ENCODE assay signal across 31 mouse cellular contexts in the genomic region with DNA sequence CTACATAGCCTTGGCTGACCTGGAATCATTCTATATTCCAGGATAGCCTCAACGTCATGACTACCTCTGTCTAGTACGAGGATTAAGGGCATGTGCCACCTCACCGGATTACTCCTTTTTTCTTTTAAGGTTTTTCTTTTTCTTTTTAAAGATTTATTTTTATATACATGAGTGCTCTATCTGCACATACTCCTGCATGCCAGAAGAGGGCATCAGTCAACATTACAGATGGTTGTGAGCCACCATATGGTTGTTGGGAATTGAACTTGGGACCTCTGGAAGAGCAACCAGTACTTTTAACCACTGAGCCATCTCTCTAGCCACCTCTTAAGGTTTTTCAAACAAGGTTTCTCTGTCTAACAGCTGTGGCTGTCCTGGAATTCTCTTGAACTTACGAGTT. TPM values are rescaled to one million over a fixed set of nuclear protein-coding genes. Genes with fewer than 3 reads are reported as not detected.
DNase-seq lines count a peak whose midpoint lies in the region; ATAC-seq and TF ChIP-seq lines count a peak whose summit lies in the region.
"Had no signal": no experiment of that assay in that cellular context is flagged by ENCODE, and none has a peak within 500 bp of the region (broad histone marks: within the 10 kb centered on the region; RNA-seq: fewer than 3 reads in every experiment).

No protein-coding gene starts in this region.

- in situ Hi-C loops in CH12.LX (cut with MboI; ENCODE audit: low pct_ligation_motif_present, low pct_unique_long_range_greater_than_20kb, low sequenced_read_pairs), result no loop called here

- H3K36me3 ChIP-seq in heart, adult 2 months (ENCODE audit: control insufficient read depth, insufficient read depth, low read length), result no peaks in the 10 kb centered on the region
- H3K36me3 ChIP-seq in heart, embryonic 12.5 days, result no peaks in the 10 kb centered on the region
- no peaks in the 10 kb centered on the region for H3K36me3 ChIP-seq in liver, embryonic 11.5 days (ENCODE audit: control insufficient read depth, insufficient read depth, low read length)
- H3K36me3 ChIP-seq in liver, embryonic 12.5 days, result no peaks in the 10 kb centered on the region
- no peaks in the 10 kb centered on the region for H3K36me3 ChIP-seq in CH12.LX (replicated peaks in 1 of 2; ENCODE audit: control insufficient read depth in 1 of 2, insufficient read depth in 1 of 2, low read length in 1 of 2)
- H3K36me3 ChIP-seq: embryonic facial prominence, embryonic 13.5 days; forebrain, embryonic 10.5 days; G1E; heart, embryonic 10.5 days; hindbrain, embryonic 12.5 days; limb, embryonic 10.5 days; limb, embryonic 15.5 days; stomach, embryonic 15.5 days had no signal

- no peak overlapping the region for H3K4me3 ChIP-seq in heart, adult 2 months
- H3K4me3 ChIP-seq in heart, embryonic 12.5 days, result no peak overlapping the region
- no peak overlapping the region for H3K4me3 ChIP-seq in liver, embryonic 11.5 days (ENCODE audit: low read depth, low read length)
- H3K4me3 ChIP-seq in liver, embryonic 12.5 days, result no peak overlapping the region
- no peak overlapping the region for H3K4me3 ChIP-seq in CH12.LX (replicated peaks in 1 of 3; ENCODE audit: low read depth in 2 of 3, low read length in 2 of 3, poor library complexity in 1 of 3)
- H3K4me3 ChIP-seq: embryonic facial prominence, embryonic 13.5 days; forebrain, embryonic 10.5 days; heart, embryonic 10.5 days; hindbrain, embryonic 12.5 days; limb, embryonic 10.5 days; limb, embryonic 15.5 days; stomach, embryonic 15.5 days had no signal

- intact Hi-C loops in heart, adult 2 months (cut with DNase I), result no loop called here

- TF ChIP-seq CTCF in heart, adult 2 months (IDR thresholded peaks at IDR 0.05), result peak; percentile 55
- TF ChIP-seq CTCF in CH12.LX (conservative IDR thresholded peaks at IDR 0.05 in 1 of 2, IDR thresholded peaks at IDR 0.05 in 1 of 2; ENCODE audit: low read depth in 2 of 2, low read length in 2 of 2), result peak; percentile 22 to 39; a peak in 2 of 4 replicates

- no peak overlapping the region for H3K4me2 ChIP-seq in heart, embryonic 12.5 days
- no peak overlapping the region for H3K4me2 ChIP-seq in liver, embryonic 11.5 days
- H3K4me2 ChIP-seq in liver, embryonic 12.5 days, result no peak overlapping the region
- no peak overlapping the region for H3K4me2 ChIP-seq in CH12.LX (ENCODE audit: insufficient read depth, low read depth, poor library complexity, severe bottlenecking)
- H3K4me2 ChIP-seq: embryonic facial prominence, embryonic 13.5 days; hindbrain, embryonic 12.5 days; limb, embryonic 15.5 days; stomach, embryonic 15.5 days had no signal

- H3K27ac ChIP-seq in heart, adult 2 months, result no peak overlapping the region
- H3K27ac ChIP-seq in heart, embryonic 12.5 days (ENCODE audit: poor library complexity, severe bottlenecking), result no peak overlapping the region
- no peak overlapping the region for H3K27ac ChIP-seq in liver, embryonic 11.5 days (ENCODE audit: low read depth, low read length)
- H3K27ac ChIP-seq in liver, embryonic 12.5 days, result no peak overlapping the region
- H3K27ac ChIP-seq in CH12.LX (ENCODE audit: insufficient read depth, low read depth), result no peak overlapping the region
- H3K27ac ChIP-seq: embryonic facial prominence, embryonic 13.5 days; forebrain, embryonic 10.5 days; heart, embryonic 10.5 days; hindbrain, embryonic 12.5 days; hindbrain, postnatal 0 days; limb, embryonic 10.5 days; limb, embryonic 15.5 days; macrophage; stomach, embryonic 15.5 days had no signal

- H3K9ac ChIP-seq in heart, adult 2 months (ENCODE audit: low read depth, low read length), result no peak overlapping the region
- H3K9ac ChIP-seq in heart, embryonic 12.5 days, result no peak overlapping the region
- H3K9ac ChIP-seq in liver, embryonic 11.5 days (ENCODE audit: low read depth, low read length), result no peak overlapping the region
- no peak overlapping the region for H3K9ac ChIP-seq in liver, embryonic 12.5 days
- no peak overlapping the region for H3K9ac ChIP-seq in CH12.LX (ENCODE audit: insufficient read depth, low read depth)
- H3K9ac ChIP-seq: embryonic facial prominence, embryonic 13.5 days; hindbrain, embryonic 12.5 days; limb, embryonic 15.5 days; liver, postnatal 0 days; stomach, embryonic 15.5 days had no signal

- no peak for TF ChIP-seq EP300 in heart, adult 2 months (IDR thresholded peaks at IDR 0.05; ENCODE audit: insufficient read depth, low read depth, low read length)
- no peak for TF ChIP-seq EP300 in CH12.LX (IDR thresholded peaks at IDR 0.05; ENCODE audit: low read length)

- H3K27me3 ChIP-seq in heart, adult 2 months (ENCODE audit: control insufficient read depth, insufficient read depth, low read length), result no peaks in the 10 kb centered on the region
- no peaks in the 10 kb centered on the region for H3K27me3 ChIP-seq in heart, embryonic 12.5 days (replicated peaks)
- no peaks in the 10 kb centered on the region for H3K27me3 ChIP-seq in liver, embryonic 11.5 days (replicated peaks; ENCODE audit: control insufficient read depth, insufficient read depth, low read length)
- no peaks in the 10 kb centered on the region for H3K27me3 ChIP-seq in liver, embryonic 12.5 days (replicated peaks)
- H3K27me3 ChIP-seq in CH12.LX (replicated peaks), result no peaks in the 10 kb centered on the region
- H3K27me3 ChIP-seq: embryonic facial prominence, embryonic 13.5 days; hindbrain, embryonic 12.5 days; limb, embryonic 15.5 days; Patski; stomach, embryonic 15.5 days had no signal

- no peaks in the 10 kb centered on the region for H3K79me2 ChIP-seq in heart, adult 2 months (replicated peaks; ENCODE audit: control insufficient read depth, insufficient read depth, low read length)
- no peaks in the 10 kb centered on the region for H3K79me2 ChIP-seq in CH12.LX (replicated peaks; ENCODE audit: control insufficient read depth, extremely low read depth, insufficient read depth, poor library complexity, severe bottlenecking)

- no peaks in the 10 kb centered on the region for H3K4me1 ChIP-seq in heart, adult 2 months (ENCODE audit: control insufficient read depth, insufficient read depth, low read length)
- H3K4me1 ChIP-seq in heart, embryonic 12.5 days (replicated peaks), result no peaks in the 10 kb centered on the region
- peaks cover 6% of the 10 kb centered on the region; the same call in 1 of the 2 replicates for H3K4me1 ChIP-seq in liver, embryonic 11.5 days (replicated peaks; ENCODE audit: control insufficient read depth, insufficient read depth, low read length)
- H3K4me1 ChIP-seq in liver, embryonic 12.5 days, result peaks cover 8% of the 10 kb centered on the region
- peaks cover 2 to 6% of the 10 kb centered on the region in 2 experiments; a peak in 2 of 4 replicates for H3K4me1 ChIP-seq in CH12.LX (ENCODE audit: control insufficient read depth in 1 of 2, insufficient read depth in 2 of 2)
- H3K4me1 ChIP-seq: embryonic facial prominence, embryonic 13.5 days; forebrain, embryonic 10.5 days; hindbrain, embryonic 12.5 days; limb, embryonic 10.5 days; limb, embryonic 15.5 days; stomach, embryonic 15.5 days had no signal

- TF ChIP-seq RAD21 in CH12.LX (IDR thresholded peaks at IDR 0.05; ENCODE audit: low read depth, low read length), result no peak; the same call in none of the 2 replicates

- TF ChIP-seq POLR2A in heart, adult 2 months (IDR thresholded peaks at IDR 0.05; ENCODE audit: insufficient read depth, low read depth, low read length), result no peak
- no peak for TF ChIP-seq POLR2A in CH12.LX (IDR thresholded peaks at IDR 0.05; ENCODE audit: low read depth, low read length)

- WGBS in heart, adult 2 months, result 91% methylated on average over 4 of the region's 4 CpGs
- 83% methylated on average over 4 of the region's 4 CpGs for WGBS in heart, embryonic 12.5 days
- 79% methylated on average over 4 of the region's 4 CpGs for WGBS in liver, embryonic 11.5 days
- 66% methylated on average over 4 of the region's 4 CpGs for WGBS in liver, embryonic 12.5 days (ENCODE audit: insufficient replicate concordance)

- 0 out of 2 replicates have a peak, but pooled peaks cover 5% of the 10 kb centered on the region for H3K9me3 ChIP-seq in heart, embryonic 12.5 days (replicated peaks)
- no peaks in the 10 kb centered on the region for H3K9me3 ChIP-seq in liver, embryonic 11.5 days (ENCODE audit: control insufficient read depth, low read length)
- H3K9me3 ChIP-seq in liver, embryonic 12.5 days (replicated peaks), result no peaks in the 10 kb centered on the region
- H3K9me3 ChIP-seq in CH12.LX (replicated peaks; ENCODE audit: low read length), result no peaks in the 10 kb centered on the region
- H3K9me3 ChIP-seq: forebrain, embryonic 10.5 days; G1E; heart, embryonic 10.5 days; hindbrain, embryonic 12.5 days; limb, embryonic 10.5 days; limb, embryonic 15.5 days; stomach, embryonic 15.5 days had no signal

- no peak for ATAC-seq in heart, embryonic 12.5 days (ENCODE audit: insufficient number of reproducible peaks, low FRiP score)
- no peak for ATAC-seq in liver, embryonic 11.5 days (replicated peaks; ENCODE audit: low FRiP score)
- no peak for ATAC-seq in liver, embryonic 12.5 days
- no peak for ATAC-seq in megakaryocyte progenitor cell, adult 5-6 weeks (replicated peaks; ENCODE audit: poor library complexity)
- ATAC-seq: forebrain, embryonic 16.5 days; hindbrain, postnatal 0 days; intestine, embryonic 16.5 days; liver, postnatal 0 days; Patski had no signal

- dilution Hi-C loops in CH12.LX (cut with MboI; ENCODE audit: extremely low pct_ligation_motif_present, extremely low pct_unique_long_range_greater_than_20kb, low sequenced_read_pairs), result no loop called here

- no peak for DNase-seq in heart, adult 2 months
- DNase-seq in liver, embryonic 11.5 days (ENCODE audit: low spot score), result peak; percentile 19
- DNase-seq in CH12.LX (ENCODE audit: extremely low read depth), result no peak
- DNase-seq in R1 (ENCODE audit: low read depth, low spot score), result peak; percentile 7
- no peak for DNase-seq in right cerebral cortex, postnatal 4 days
- DNase-seq: adrenal gland, postnatal 25 days; cerebellum, adult 11-12 months; cerebellum, adult 9-11 months; gastrocnemius, postnatal 10 days; heart, postnatal 36 days; kidney, adult 9 months; kidney, postnatal 25 days; liver, postnatal 0 days; lung, postnatal 10 days; thymus, postnatal 25 days had no signal

RNA-seq across cellular contexts. Expression of a gene that starts 9.0 kb away (rescaled TPM):
- total RNA-seq in heart, adult 2 months (2021), result 10 to 100 TPM; 25.8 to 27.6 TPM
- polyA plus RNA-seq in heart, adult 2 months (2012; rRNA removed), result 3.0 and 5.7 TPM in 2 replicates
- polyA plus RNA-seq in heart, embryonic 12.5 days (2016; fragmentation: Nextera tagmentation; extraction: Ambion mirVana), result 43.7 and 50.9 TPM in 2 replicates
- 48.6 and 62.5 TPM in 2 replicates for polyA plus RNA-seq in liver, embryonic 11.5 days (2014; fragmentation: Nextera tagmentation; extraction: Ambion mirVana)
- 38.1 and 40.0 TPM in 2 replicates for polyA plus RNA-seq in liver, embryonic 12.5 days (2016; fragmentation: Nextera tagmentation; extraction: Ambion mirVana)
- 55.0 and 63.3 TPM in 2 replicates for total RNA-seq in CH12.LX (2012; rRNA removed)
- 39.8 and 43.7 TPM in 2 replicates for total RNA-seq in CH12.LX (2014; rRNA removed)
- polyA plus RNA-seq in CH12.LX (2012; ENCODE audit: insufficient read length, low read depth), result 47.2 and 49.9 TPM in 2 replicates
- 60.1 and 64.1 TPM in 2 replicates for total RNA-seq in megakaryocyte progenitor cell, adult 5-6 weeks (2015)
- 85.5 and 127 TPM in 2 replicates for total RNA-seq in megakaryocyte progenitor cell, adult 5-6 weeks (2017)

RNA-seq across cellular contexts. Expression of a gene that starts 28.9 kb away (rescaled TPM):
- 100 to 1,000 TPM; 140 to 148 TPM for total RNA-seq in heart, adult 2 months (2021)
- polyA plus RNA-seq in heart, adult 2 months (2012; rRNA removed), result 60.2 and 82.8 TPM in 2 replicates
- polyA plus RNA-seq in heart, embryonic 12.5 days (2016; fragmentation: Nextera tagmentation; extraction: Ambion mirVana), result 51.7 and 53.1 TPM in 2 replicates
- polyA plus RNA-seq in liver, embryonic 11.5 days (2014; fragmentation: Nextera tagmentation; extraction: Ambion mirVana), result 53.5 and 54.2 TPM in 2 replicates
- 40.9 and 41.7 TPM in 2 replicates for polyA plus RNA-seq in liver, embryonic 12.5 days (2016; fragmentation: Nextera tagmentation; extraction: Ambion mirVana)
- total RNA-seq in CH12.LX (2012; rRNA removed) (21.8 and 25.7 TPM in 2 replicates), CH12.LX (2014; rRNA removed) (25.1 and 27.6 TPM in 2 replicates)
- 43.0 and 43.4 TPM in 2 replicates for polyA plus RNA-seq in CH12.LX (2012; ENCODE audit: insufficient read length, low read depth)
- 15.5 and 16.2 TPM in 2 replicates for total RNA-seq in megakaryocyte progenitor cell, adult 5-6 weeks (2015)
- total RNA-seq in megakaryocyte progenitor cell, adult 5-6 weeks (2017), result 22.2 and 24.2 TPM in 2 replicates

Comparison
In these comparisons a context has a peak if more than half of its experiments do, and no peak if none do; other contexts are left out.
1. DNase-seq: peak in liver, embryonic 11.5 days (single experiment) and R1 (single experiment); none in heart, adult 2 months (0 of 2), CH12.LX (single experiment) and right cerebral cortex, postnatal 4 days (single experiment).